Mouse (Mus musculus) small intestine, adult 2 months (tissue): ENCODE measurements around the gene Pde4a. TPM values are rescaled to one million over a fixed set of nuclear protein-coding genes. Genes with fewer than 3 reads are reported as not detected.
A peak's percentile ranks its signal among the peaks of the same experiment; 100 is the strongest.

ENCODE experiments used
- H3K27ac ChIP-seq: fragments of 200-500 bp; 2 replicates; pipeline ENCODE4 v1.5.1; 2012; ENCODE audit warnings: low read depth, low read length, control low read depth, inconsistent platforms; ENCODE audit not compliant: insufficient read depth
- H3K27me3 ChIP-seq: fragments of 200-500 bp; 2 replicates; pipeline ENCODE4 v1.6.1; 2012; ENCODE audit warnings: mild to moderate bottlenecking, moderate library complexity, low read length, inconsistent platforms; ENCODE audit not compliant: control insufficient read depth, insufficient read depth
- H3K36me3 ChIP-seq: fragments of 200-500 bp; 2 replicates; pipeline ENCODE4 v1.6.1; 2012; ENCODE audit warnings: mild to moderate bottlenecking, low read length, control low read depth, inconsistent platforms; ENCODE audit not compliant: control insufficient read depth, insufficient read depth
- H3K4me1 ChIP-seq: fragments of 200-500 bp; 2 replicates; pipeline ENCODE4 v1.6.1; 2012; ENCODE audit warnings: low read length, inconsistent platforms, mixed read lengths; ENCODE audit not compliant: control insufficient read depth, insufficient read depth, insufficient read length
- H3K4me3 ChIP-seq: fragments of 200-500 bp; 2 replicates; pipeline ENCODE4 v1.5.1; 2012; ENCODE audit warnings: low read depth, mild to moderate bottlenecking, control low read depth, inconsistent platforms, low read length, moderate library complexity
- CTCF ChIP-seq: fragments of 200-500 bp; IDR thresholded peaks from 2 replicates; pipeline ENCODE4 v1.5.1; 2012; ENCODE audit warnings: low read depth, mild to moderate bottlenecking, control low read depth, inconsistent platforms, low read length, moderate library complexity, mixed read lengths; ENCODE audit not compliant: insufficient replicate concordance, insufficient read length; ENCODE audit errors: extremely low read depth
- POLR2A ChIP-seq: fragments of 200-500 bp; IDR thresholded peaks from 2 replicates; pipeline ENCODE4 v1.6.1; 2012; ENCODE audit warnings: low read depth, mild to moderate bottlenecking, control low read depth, inconsistent platforms, low read length, moderate library complexity
- WGBS: fragments of 180-500 bp; shearing (Covaris S2); methylation state at CpG from one replicate; pipeline ENCODE4 v1.1.7; 2018; 5-methylcytosine and 5-hydroxymethylcytosine counted together
- polyA plus RNA-seq: library from polyadenylated mRNA; depleted of rRNA; stranded (reverse); fragments of >200 nt; gene quantifications from 2 replicates; pipeline ENCODE4 v1.2.3, GENCODE M21; 2012

Gene Pde4a
- polyA plus RNA-seq, 1 experiment, result 5.1 TPM

- TF ChIP-seq CTCF (no peak), POLR2A (no peak)
- Histone ChIP-seq H3K27ac (no peak overlapping the region; the same call in 1 of the 2 replicates), H3K4me1 (peaks cover 20% of the 10 kb centered on the region), H3K36me3 (no peaks in the 10 kb centered on the region), H3K4me3 (no peak overlapping the region), H3K27me3 (peaks cover 24% of the 10 kb centered on the region)
- WGBS, result 22% methylated on average over 1 of the region's 1 CpGs
Measured at GRCm38 (mm10) chr9:21169157-21169556, 3.6 kb downstream of the Pde4a start.

- Histone ChIP-seq H3K4me1 (peaks cover 11% of the 10 kb centered on the region; the same call in 1 of the 2 replicates), H3K27ac (0 out of 2 replicates have a peak overlapping the region, but pooled peaks have one; percentile 2), H3K4me3 (no peak overlapping the region), H3K36me3 (no peaks in the 10 kb centered on the region), H3K27me3 (no peaks in the 10 kb centered on the region)
- no peak for TF ChIP-seq POLR2A
- no peak for TF ChIP-seq CTCF
- WGBS, result 65% methylated on average over 6 of the region's 6 CpGs
Measured at GRCm38 (mm10) chr9:21172364-21172763, 6.8 kb downstream of the Pde4a start.

- WGBS, result 39% methylated on average over 4 of the region's 4 CpGs
- Histone ChIP-seq H3K36me3 (no peaks in the 10 kb centered on the region), H3K27me3 (no peaks in the 10 kb centered on the region), H3K4me1 (peaks cover 13% of the 10 kb centered on the region), H3K4me3 (no peak overlapping the region), H3K27ac (no peak overlapping the region)
- TF ChIP-seq CTCF (no peak), POLR2A (no peak)
Measured at GRCm38 (mm10) chr9:21180402-21180801, 14.9 kb downstream of the Pde4a start.

- Histone ChIP-seq H3K27me3 (no peaks in the 10 kb centered on the region), H3K4me3 (no peak overlapping the region), H3K27ac (no peak overlapping the region), H3K4me1 (peaks cover 13% of the 10 kb centered on the region), H3K36me3 (no peaks in the 10 kb centered on the region)
- no peak for TF ChIP-seq CTCF
- TF ChIP-seq POLR2A, result no peak
- WGBS, result 91% methylated on average over 1 of the region's 1 CpGs
Measured at GRCm38 (mm10) chr9:21180841-21181240, 15.3 kb downstream of the Pde4a start.

GRCm38 (mm10) chr9:21181421-21182220, 16.1 kb downstream of the Pde4a start:
- Histone ChIP-seq H3K36me3 (no peaks in the 10 kb centered on the region), H3K4me1 (peaks cover 13% of the 10 kb centered on the region), H3K27me3 (no peaks in the 10 kb centered on the region), H3K4me3 (peak overlapping the region; percentile 69), H3K27ac (no peak overlapping the region)
- no peak for TF ChIP-seq POLR2A
- TF ChIP-seq CTCF, result no peak
- 5% methylated on average over 48 of the region's 48 CpGs for WGBS

- Histone ChIP-seq H3K27ac (no peak overlapping the region), H3K27me3 (no peaks in the 10 kb centered on the region), H3K4me3 (no peak overlapping the region), H3K4me1 (peaks cover 13% of the 10 kb centered on the region), H3K36me3 (no peaks in the 10 kb centered on the region)
- WGBS, result 85% methylated on average over 6 of the region's 6 CpGs
- TF ChIP-seq CTCF (no peak), POLR2A (no peak)
Measured at GRCm38 (mm10) chr9:21183421-21183820, 17.9 kb downstream of the Pde4a start.

- no peak overlapping the region for H3K27ac ChIP-seq
Measured at GRCm38 (mm10) chr9:21183905-21184413, 18.4 kb downstream of the Pde4a start.

More at GRCm38 (mm10) chr9:21183905-21184413, 18.4 kb downstream of the Pde4a start:
- Histone ChIP-seq H3K4me1 (peaks cover 13% of the 10 kb centered on the region), H3K4me3 (peak overlapping the region; percentile 59), H3K36me3 (no peaks in the 10 kb centered on the region), H3K27me3 (no peaks in the 10 kb centered on the region)
- no peak for TF ChIP-seq POLR2A
- no peak for TF ChIP-seq CTCF
- WGBS, result 4% methylated on average over 31 of the region's 34 CpGs
